Mouse (Mus musculus): ENCODE data around the gene Arhgap24. TPM values are rescaled to one million over a fixed set of nuclear protein-coding genes. Genes with fewer than 3 reads are reported as not detected.

The Arhgap24 gene
- polyA plus RNA-seq, 1 experiment from 2014 or later, result 15.0 TPM

GRCm38 (mm10) chr5:102693871-102694270 lies 212.7 kb downstream of the Arhgap24 start:
- 89% methylated on average over 3 of the region's 3 CpGs for WGBS
- no peak for ATAC-seq
- Histone ChIP-seq H3K4me1 (ENCODE audit: control insufficient read depth, insufficient read depth, low read depth, low read length) (no peaks in the 10 kb centered on the region), H3K9me3 (ENCODE audit: control insufficient read depth, low read length) (no peaks in the 10 kb centered on the region), H3K4me3 (ENCODE audit: low read length) (no peak overlapping the region), H3K27me3 (replicated peaks; ENCODE audit: control insufficient read depth, insufficient read depth, low read length) (no peaks in the 10 kb centered on the region), H3K27ac (ENCODE audit: low read depth, low read length) (no peak overlapping the region), H3K4me2 (ENCODE audit: low read length) (no peak overlapping the region), H3K9ac (ENCODE audit: low read depth, low read length) (no peak overlapping the region), H3K36me3 (ENCODE audit: control insufficient read depth, insufficient read depth, low read length) (no peaks in the 10 kb centered on the region)

- no peak for ATAC-seq
- 78% methylated on average over 1 of the region's 1 CpGs for WGBS
- Histone ChIP-seq H3K4me3 (ENCODE audit: low read length) (no peak overlapping the region), H3K36me3 (ENCODE audit: control insufficient read depth, insufficient read depth, low read length) (no peaks in the 10 kb centered on the region), H3K4me1 (ENCODE audit: control insufficient read depth, insufficient read depth, low read depth, low read length) (no peaks in the 10 kb centered on the region), H3K27ac (ENCODE audit: low read depth, low read length) (no peak overlapping the region), H3K4me2 (ENCODE audit: low read length) (no peak overlapping the region), H3K9ac (ENCODE audit: low read depth, low read length) (no peak overlapping the region), H3K27me3 (replicated peaks; ENCODE audit: control insufficient read depth, insufficient read depth, low read length) (no peaks in the 10 kb centered on the region), H3K9me3 (ENCODE audit: control insufficient read depth, low read length) (no peaks in the 10 kb centered on the region)
Measured at GRCm38 (mm10) chr5:102697784-102698183, 216.6 kb downstream of the Arhgap24 start.

GRCm38 (mm10) chr5:102698396-102698795 lies 217.2 kb downstream of the Arhgap24 start:
- Histone ChIP-seq H3K36me3 (ENCODE audit: control insufficient read depth, insufficient read depth, low read length) (no peaks in the 10 kb centered on the region), H3K4me2 (ENCODE audit: low read length) (no peak overlapping the region), H3K9ac (ENCODE audit: low read depth, low read length) (no peak overlapping the region), H3K27me3 (replicated peaks; ENCODE audit: control insufficient read depth, insufficient read depth, low read length) (no peaks in the 10 kb centered on the region), H3K9me3 (ENCODE audit: control insufficient read depth, low read length) (no peaks in the 10 kb centered on the region), H3K27ac (ENCODE audit: low read depth, low read length) (no peak overlapping the region), H3K4me1 (ENCODE audit: control insufficient read depth, insufficient read depth, low read depth, low read length) (no peaks in the 10 kb centered on the region), H3K4me3 (ENCODE audit: low read length) (no peak overlapping the region)
- 81% methylated on average over 5 of the region's 5 CpGs for whole genome bisulfite sequencing
- no peak for ATAC-seq

GRCm38 (mm10) chr5:102698891-102699290 lies 217.7 kb downstream of the Arhgap24 start:
- no peak for ATAC-seq
- WGBS, result 86% methylated on average over 2 of the region's 2 CpGs
- H3K36me3 ChIP-seq (ENCODE audit: control insufficient read depth, insufficient read depth, low read length), result no peaks in the 10 kb centered on the region
- no peak overlapping the region for H3K4me3 ChIP-seq (ENCODE audit: low read length)
- no peak overlapping the region for H3K9ac ChIP-seq (ENCODE audit: low read depth, low read length)
- no peaks in the 10 kb centered on the region for H3K9me3 ChIP-seq (ENCODE audit: control insufficient read depth, low read length)
- no peaks in the 10 kb centered on the region for H3K4me1 ChIP-seq (ENCODE audit: control insufficient read depth, insufficient read depth, low read depth, low read length)
- no peaks in the 10 kb centered on the region for H3K27me3 ChIP-seq (replicated peaks; ENCODE audit: control insufficient read depth, insufficient read depth, low read length)
- H3K27ac ChIP-seq (ENCODE audit: low read depth, low read length), result no peak overlapping the region
- H3K4me2 ChIP-seq (ENCODE audit: low read length), result no peak overlapping the region

DNA sequence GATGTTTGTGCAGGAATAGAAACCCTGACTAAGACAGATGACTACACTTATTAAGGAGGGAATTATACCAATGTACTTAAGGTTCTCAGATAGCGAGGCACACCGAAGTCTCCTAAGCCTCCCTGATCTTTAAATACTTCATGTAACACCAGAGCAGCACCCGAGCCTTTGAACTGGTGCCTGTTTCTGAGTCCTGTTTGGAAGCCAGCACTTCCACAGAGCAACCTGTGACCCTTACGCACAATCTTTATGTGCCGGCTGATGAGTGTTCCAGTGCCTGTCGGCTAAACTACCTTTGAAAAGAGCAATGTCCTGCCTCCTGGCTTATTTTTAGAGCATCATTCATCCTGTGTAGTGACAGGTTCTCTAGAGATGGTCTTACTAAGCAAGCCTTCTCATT lies 221.4 kb downstream of the Arhgap24 start:
- Histone ChIP-seq H3K9ac (ENCODE audit: low read depth, low read length) (no peak overlapping the region), H3K4me1 (ENCODE audit: control insufficient read depth, insufficient read depth, low read depth, low read length) (no peaks in the 10 kb centered on the region), H3K4me2 (ENCODE audit: low read length) (no peak overlapping the region), H3K36me3 (ENCODE audit: control insufficient read depth, insufficient read depth, low read length) (no peaks in the 10 kb centered on the region), H3K27ac (ENCODE audit: low read depth, low read length) (no peak overlapping the region), H3K4me3 (ENCODE audit: low read length) (no peak overlapping the region), H3K27me3 (replicated peaks; ENCODE audit: control insufficient read depth, insufficient read depth, low read length) (no peaks in the 10 kb centered on the region), H3K9me3 (ENCODE audit: control insufficient read depth, low read length) (no peaks in the 10 kb centered on the region)
- WGBS, result 90% methylated on average over 6 of the region's 6 CpGs
- ATAC-seq, result no peak

GRCm38 (mm10) chr5:102703325-102704099 lies 222.3 kb downstream of the Arhgap24 start:
- peak; percentile 78; the same call in 1 of the 2 replicates for ATAC-seq
- no peak overlapping the region for H3K9ac ChIP-seq (ENCODE audit: low read depth, low read length)
- no peak overlapping the region for H3K4me3 ChIP-seq (ENCODE audit: low read length)
- WGBS, result 49% methylated on average over 5 of the region's 5 CpGs
- no peaks in the 10 kb centered on the region for H3K9me3 ChIP-seq (ENCODE audit: control insufficient read depth, low read length)
- H3K4me2 ChIP-seq (ENCODE audit: low read length), result no peak overlapping the region
- H3K27me3 ChIP-seq (replicated peaks; ENCODE audit: control insufficient read depth, insufficient read depth, low read length), result no peaks in the 10 kb centered on the region
- H3K4me1 ChIP-seq (ENCODE audit: control insufficient read depth, insufficient read depth, low read depth, low read length), result no peaks in the 10 kb centered on the region
- H3K36me3 ChIP-seq (ENCODE audit: control insufficient read depth, insufficient read depth, low read length), result no peaks in the 10 kb centered on the region
- H3K27ac ChIP-seq (ENCODE audit: low read depth, low read length), result no peak overlapping the region

- no peaks in the 10 kb centered on the region for H3K9me3 ChIP-seq (ENCODE audit: control insufficient read depth, low read length)
- H3K4me2 ChIP-seq (ENCODE audit: low read length), result no peak overlapping the region
- ATAC-seq, result no peak
- no peak overlapping the region for H3K9ac ChIP-seq (ENCODE audit: low read depth, low read length)
- no peaks in the 10 kb centered on the region for H3K27me3 ChIP-seq (replicated peaks; ENCODE audit: control insufficient read depth, insufficient read depth, low read length)
- H3K4me1 ChIP-seq (ENCODE audit: control insufficient read depth, insufficient read depth, low read depth, low read length), result no peaks in the 10 kb centered on the region
- no peak overlapping the region for H3K4me3 ChIP-seq (ENCODE audit: low read length)
- H3K36me3 ChIP-seq (ENCODE audit: control insufficient read depth, insufficient read depth, low read length), result no peaks in the 10 kb centered on the region
- WGBS, result 41% methylated on average over 2 of the region's 2 CpGs
- no peak overlapping the region for H3K27ac ChIP-seq (ENCODE audit: low read depth, low read length)
Measured at GRCm38 (mm10) chr5:102705170-102705569, 224.0 kb downstream of the Arhgap24 start.

- ATAC-seq, result no peak
- Histone ChIP-seq H3K27me3 (replicated peaks; ENCODE audit: control insufficient read depth, insufficient read depth, low read length) (no peaks in the 10 kb centered on the region), H3K4me2 (ENCODE audit: low read length) (no peak overlapping the region), H3K27ac (ENCODE audit: low read depth, low read length) (no peak overlapping the region), H3K9me3 (ENCODE audit: control insufficient read depth, low read length) (no peaks in the 10 kb centered on the region), H3K4me1 (ENCODE audit: control insufficient read depth, insufficient read depth, low read depth, low read length) (no peaks in the 10 kb centered on the region), H3K9ac (ENCODE audit: low read depth, low read length) (no peak overlapping the region), H3K4me3 (ENCODE audit: low read length) (no peak overlapping the region), H3K36me3 (ENCODE audit: control insufficient read depth, insufficient read depth, low read length) (no peaks in the 10 kb centered on the region)
- WGBS, result 83% methylated on average over 7 of the region's 7 CpGs
Measured at GRCm38 (mm10) chr5:102710336-102710735, 229.1 kb downstream of the Arhgap24 start.

DNA sequence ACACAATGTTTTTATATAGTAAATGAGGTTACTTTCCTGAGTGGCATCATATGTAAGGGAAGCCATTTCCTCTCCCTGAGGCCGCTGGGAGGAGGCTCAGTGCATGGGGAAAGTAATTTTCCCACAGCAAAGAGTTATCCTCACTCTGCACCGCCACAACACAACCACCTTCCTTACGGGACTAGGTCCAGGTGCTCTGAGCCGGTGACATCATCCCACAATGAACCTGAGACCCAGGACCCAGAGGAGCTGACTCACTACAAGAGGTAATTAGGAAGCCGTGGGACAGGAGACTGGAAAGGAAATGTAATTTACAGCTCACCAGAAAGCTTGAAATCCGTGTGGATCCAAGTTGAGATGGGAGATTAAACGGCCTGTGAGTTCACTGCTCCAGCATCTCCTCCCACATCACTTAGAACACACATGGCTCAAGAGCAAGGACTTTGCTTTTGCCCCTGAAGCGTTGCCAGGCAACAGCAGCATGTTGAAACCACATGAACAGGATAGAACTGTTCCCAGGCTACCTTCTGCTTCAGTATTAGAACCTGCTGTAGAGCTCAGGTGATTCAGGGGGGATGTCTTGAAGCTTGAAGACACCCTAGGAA lies 238.3 kb downstream of the Arhgap24 start:
- Histone ChIP-seq H3K9ac (ENCODE audit: low read depth, low read length) (no peak overlapping the region), H3K4me2 (ENCODE audit: low read length) (no peak overlapping the region), H3K4me3 (ENCODE audit: low read length) (no peak overlapping the region), H3K27ac (ENCODE audit: low read depth, low read length) (no peak overlapping the region), H3K27me3 (replicated peaks; ENCODE audit: control insufficient read depth, insufficient read depth, low read length) (no peaks in the 10 kb centered on the region), H3K36me3 (ENCODE audit: control insufficient read depth, insufficient read depth, low read length) (no peaks in the 10 kb centered on the region), H3K9me3 (ENCODE audit: control insufficient read depth, low read length) (no peaks in the 10 kb centered on the region), H3K4me1 (ENCODE audit: control insufficient read depth, insufficient read depth, low read depth, low read length) (peaks cover 3% of the 10 kb centered on the region)
- ATAC-seq, result 0 out of 2 replicates have a peak, but pooled peaks have one; percentile 63
- WGBS, result 61% methylated on average over 8 of the region's 8 CpGs
